Mouse (Mus musculus) embryonic fibroblast, embryonic 13.5 days (primary cell): ENCODE results near the gene Prss23.

Experiments
- CTCF ChIP-seq: IDR thresholded peaks from 2 replicates; pipeline ENCODE4 v1.5.1; 2011; ENCODE audit warnings: mild to moderate bottlenecking, control low read depth, low read length, moderate library complexity, borderline replicate concordance; ENCODE audit not compliant: insufficient read depth
- POLR2A ChIP-seq: IDR thresholded peaks from 2 replicates; pipeline ENCODE4 v1.6.1; 2011; ENCODE audit warnings: low read depth, mild to moderate bottlenecking, control low read depth, low read length, moderate library complexity

DNA sequence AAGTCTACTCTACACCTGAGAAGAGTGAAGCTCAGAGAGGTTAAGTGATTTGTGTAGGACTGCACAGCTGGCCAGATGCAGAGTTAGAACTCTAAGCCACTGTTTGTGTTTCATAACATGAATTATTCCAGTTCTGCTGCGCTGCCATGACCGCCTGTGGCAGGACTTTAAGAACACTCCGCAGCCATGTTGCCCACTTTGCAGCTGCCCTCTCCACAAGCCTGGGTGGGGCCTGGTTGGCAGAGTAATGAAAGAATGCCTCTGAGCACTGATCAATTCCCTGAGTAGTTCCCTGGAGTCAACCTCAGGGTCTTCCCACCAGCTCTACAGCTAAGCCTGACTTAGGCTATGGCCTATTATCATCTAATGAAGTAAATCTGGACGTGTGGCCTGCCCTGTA, 32.1 kb upstream of the Prss23 start:
- TF ChIP-seq POLR2A (no peak), CTCF (no peak)
